Mouse (Mus musculus) midbrain, postnatal 0 days (tissue): ENCODE measurements at regions not wholly inside any gene's neighbourhood (a gene's known extent, or its start where the extent isn't known, plus 50 kb on each side); places are given as distances from the start of the nearest gene placed in this dataset.

Experiments
- ATAC-seq: fragments of 200-750 bp; cut with Nextera tagmentation; 2 replicates; pipeline ENCODE4 v1.8.0; 2017; ENCODE audit warnings: moderate number of reproducible peaks, mild to moderate bottlenecking, moderate TSS enrichment, moderate library complexity; ENCODE audit not compliant: low FRiP score
- DNase-seq: peaks from one replicate; pipeline ENCODE4 v3.0.0-alpha.2; 2015; ENCODE audit warnings: low spot score
- H3K27ac ChIP-seq: fragments of 300-500 bp; sonication (generic); 2 replicates; pipeline ENCODE4 v1.5.1; 2014; ENCODE audit warnings: low read depth, mild to moderate bottlenecking, low read length, mixed read lengths
- H3K27me3 ChIP-seq: fragments of 300-500 bp; sonication (generic); 2 replicates; pipeline ENCODE4 v1.6.1; 2014; ENCODE audit warnings: low read length, control low read depth, mixed read lengths; ENCODE audit not compliant: insufficient read depth
- H3K36me3 ChIP-seq: fragments of 300-500 bp; sonication (generic); 2 replicates; pipeline ENCODE4 v1.6.1; 2014; ENCODE audit warnings: low read length, control low read depth, mixed read lengths; ENCODE audit not compliant: insufficient read depth
- H3K4me1 ChIP-seq: fragments of 300-500 bp; sonication (generic); 2 replicates; pipeline ENCODE4 v1.6.1; 2014; ENCODE audit warnings: mild to moderate bottlenecking, control low read depth, antibody characterized with exemption, low read length, mixed read lengths; ENCODE audit not compliant: insufficient read depth
- H3K4me2 ChIP-seq: fragments of 300-500 bp; sonication (generic); 2 replicates; pipeline ENCODE4 v1.6.1; 2014; ENCODE audit warnings: low read depth, mild to moderate bottlenecking, low read length, mixed read lengths; ENCODE audit not compliant: poor library complexity, severe bottlenecking
- H3K4me3 ChIP-seq: fragments of 300-500 bp; sonication (generic); 2 replicates; pipeline ENCODE4 v1.5.1; 2014; ENCODE audit warnings: low read depth, mild to moderate bottlenecking, low read length, moderate library complexity
- H3K9ac ChIP-seq: fragments of 300-500 bp; sonication (generic); replicated peaks from 2 replicates; pipeline ENCODE4 v1.6.1; 2014; ENCODE audit warnings: mild to moderate bottlenecking, low read length, moderate library complexity, mixed read lengths; ENCODE audit not compliant: poor library complexity, severe bottlenecking
- H3K9me3 ChIP-seq: fragments of 300-500 bp; sonication (generic); 2 replicates; pipeline ENCODE4 v1.6.1; 2016; ENCODE audit warnings: low read length, control low read depth
- CTCF ChIP-seq: IDR thresholded peaks from 2 replicates; pipeline ENCODE4 v1.5.1; 2016; ENCODE audit warnings: antibody characterized with exemption, mild to moderate bottlenecking
- WGBS: fragments of 180-500 bp; shearing (Covaris S2); extraction: QIAGEN DNeasy Blood & Tissue Kit; methylation state at CpG from one replicate; pipeline ENCODE4 v1.1.7; 2014; 5-methylcytosine and 5-hydroxymethylcytosine counted together

DNA sequence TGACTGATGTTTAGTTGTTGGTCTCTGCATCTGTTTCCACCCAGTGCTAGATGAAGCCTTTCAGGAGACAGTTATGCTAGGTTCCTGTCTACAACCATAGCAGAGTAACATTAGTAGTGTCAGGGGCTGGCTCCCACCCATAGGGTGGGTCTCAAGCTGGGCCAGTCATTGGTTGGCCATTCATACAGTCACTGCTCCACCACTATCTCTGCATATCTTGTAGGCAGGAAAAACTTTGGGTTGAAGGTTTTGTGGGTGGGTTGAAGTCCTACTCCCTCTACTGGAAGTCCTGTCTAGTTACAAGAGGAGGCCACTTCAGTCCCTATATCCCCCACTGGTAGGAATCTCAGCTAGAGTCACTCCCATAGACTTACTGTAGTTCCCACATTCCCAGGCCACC is 306.3 kb downstream of the Ankrd50 start:
- Histone ChIP-seq H3K4me1 (no peaks in the 10 kb centered on the region), H3K27me3 (no peaks in the 10 kb centered on the region), H3K9me3 (no peaks in the 10 kb centered on the region), H3K4me2 (no peak overlapping the region), H3K9ac (no peak overlapping the region), H3K4me3 (no peak overlapping the region), H3K27ac (no peak overlapping the region), H3K36me3 (no peaks in the 10 kb centered on the region)
- no peak for DNase-seq
- no peak for TF ChIP-seq CTCF
- ATAC-seq, result no peak

DNA sequence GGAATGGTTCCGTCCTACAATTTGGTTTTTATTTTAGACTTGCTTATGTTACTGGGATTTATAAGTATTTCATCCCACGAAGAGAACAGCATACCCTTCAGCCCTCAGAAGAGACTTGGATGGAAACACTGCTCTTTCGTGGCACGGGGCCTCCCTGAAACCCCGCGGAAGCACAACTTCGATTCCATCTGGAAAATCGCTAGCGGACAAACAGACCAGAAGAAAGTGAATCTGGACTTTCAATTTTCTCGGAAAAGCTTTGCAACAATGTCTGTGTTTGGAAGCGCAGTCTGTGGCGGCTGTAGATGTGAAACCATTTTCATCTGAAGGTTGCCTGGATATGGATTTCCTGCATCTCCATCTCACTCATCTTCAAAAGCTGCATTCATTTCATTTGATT is 308.7 kb downstream of the Ankrd50 start:
- Histone ChIP-seq H3K27ac (no peak overlapping the region), H3K9ac (no peak overlapping the region), H3K36me3 (no peaks in the 10 kb centered on the region), H3K9me3 (no peaks in the 10 kb centered on the region), H3K4me2 (no peak overlapping the region), H3K4me3 (no peak overlapping the region), H3K27me3 (no peaks in the 10 kb centered on the region), H3K4me1 (no peaks in the 10 kb centered on the region)
- DNase-seq, result no peak
- ATAC-seq, result no peak
- WGBS, result 88% methylated on average over 12 of the region's 12 CpGs
- TF ChIP-seq CTCF, result no peak

DNA sequence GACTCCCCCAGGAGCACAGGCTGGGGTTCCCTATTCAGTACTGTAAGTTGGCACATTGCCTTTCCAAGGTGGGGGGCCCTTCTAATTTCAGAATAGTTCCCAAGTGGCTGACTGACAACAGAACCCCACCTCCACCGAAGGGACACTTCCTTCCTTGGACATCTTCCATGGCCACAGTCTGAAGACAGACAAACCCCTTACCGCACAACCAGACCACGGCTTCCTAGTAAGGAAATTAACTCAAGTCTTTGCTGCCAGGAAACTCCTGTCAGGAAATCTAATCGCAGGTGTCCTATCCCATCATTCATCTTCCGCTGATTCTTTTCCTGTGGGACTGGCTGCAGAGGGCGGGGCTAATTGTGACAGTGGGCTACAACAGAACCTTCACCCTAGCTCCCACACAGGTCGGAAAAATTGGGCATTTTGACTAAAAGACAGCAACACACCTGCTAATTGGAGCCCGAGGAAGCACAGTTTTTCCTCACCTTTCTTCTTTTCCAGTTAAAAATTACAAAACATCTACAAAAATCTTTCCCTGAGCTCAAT is 309.8 kb downstream of the Ankrd50 start:
- TF ChIP-seq CTCF, result no peak
- Histone ChIP-seq H3K27ac (no peak overlapping the region), H3K27me3 (no peaks in the 10 kb centered on the region), H3K9me3 (no peaks in the 10 kb centered on the region), H3K4me3 (no peak overlapping the region), H3K9ac (no peak overlapping the region), H3K36me3 (no peaks in the 10 kb centered on the region), H3K4me2 (no peak overlapping the region), H3K4me1 (no peaks in the 10 kb centered on the region)
- WGBS, result 80% methylated on average over 8 of the region's 8 CpGs
- DNase-seq (no peak), ATAC-seq (no peak)

DNA sequence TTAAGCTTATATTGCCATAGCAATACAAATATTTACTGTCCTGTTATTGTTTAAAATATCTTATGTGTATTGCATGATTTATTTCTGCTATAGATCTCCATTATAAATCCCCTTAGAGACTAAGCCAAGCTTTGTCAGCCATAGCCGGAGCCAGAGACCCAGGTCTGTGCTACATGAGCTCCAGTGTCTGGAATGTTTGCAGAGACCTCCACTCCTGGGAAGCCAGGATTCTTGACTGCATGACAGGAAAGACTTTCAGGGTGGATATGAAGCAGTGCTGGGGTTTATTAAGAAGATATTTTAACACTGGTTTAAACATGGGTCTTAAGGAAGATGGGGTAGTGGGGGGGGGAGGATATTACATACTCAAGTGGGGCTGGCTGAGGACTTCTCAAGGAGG is 332.2 kb downstream of the Ankrd50 start:
- H3K4me1 ChIP-seq, result no peaks in the 10 kb centered on the region
- no peak overlapping the region for H3K9ac ChIP-seq
- H3K4me3 ChIP-seq, result no peak overlapping the region
- 74% methylated on average over 1 of the region's 1 CpGs for WGBS
- no peaks in the 10 kb centered on the region for H3K27me3 ChIP-seq
- no peak for ATAC-seq
- no peaks in the 10 kb centered on the region for H3K9me3 ChIP-seq
- DNase-seq, result no peak
- no peak for TF ChIP-seq CTCF
- no peak overlapping the region for H3K4me2 ChIP-seq
- no peaks in the 10 kb centered on the region for H3K36me3 ChIP-seq
- no peak overlapping the region for H3K27ac ChIP-seq

DNA sequence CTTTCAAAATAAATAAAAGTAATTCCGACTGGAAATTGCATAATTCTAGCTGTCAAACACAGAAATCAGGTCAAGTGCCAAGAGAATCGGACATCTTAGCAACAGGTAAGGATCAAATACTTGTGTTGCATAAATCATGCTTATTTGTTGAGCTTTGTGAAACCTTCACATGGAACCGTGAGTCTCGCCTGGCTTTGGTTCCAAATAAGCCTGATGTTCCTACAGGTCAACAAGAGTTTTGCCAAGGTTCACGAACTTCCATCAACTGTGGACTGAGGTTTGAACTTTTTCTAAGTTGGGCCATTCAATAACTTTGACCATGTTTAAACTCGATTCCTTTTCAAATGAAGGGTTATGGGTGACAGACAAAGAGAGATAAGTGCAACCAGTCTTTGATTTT is 332.8 kb downstream of the Ankrd50 start:
- Histone ChIP-seq H3K4me1 (no peaks in the 10 kb centered on the region), H3K4me2 (no peak overlapping the region), H3K27me3 (no peaks in the 10 kb centered on the region), H3K4me3 (no peak overlapping the region), H3K9me3 (no peaks in the 10 kb centered on the region), H3K27ac (no peak overlapping the region), H3K9ac (no peak overlapping the region), H3K36me3 (no peaks in the 10 kb centered on the region)
- ATAC-seq (no peak), DNase-seq (no peak)
- WGBS, result 88% methylated on average over 6 of the region's 6 CpGs
- TF ChIP-seq CTCF, result no peak

DNA sequence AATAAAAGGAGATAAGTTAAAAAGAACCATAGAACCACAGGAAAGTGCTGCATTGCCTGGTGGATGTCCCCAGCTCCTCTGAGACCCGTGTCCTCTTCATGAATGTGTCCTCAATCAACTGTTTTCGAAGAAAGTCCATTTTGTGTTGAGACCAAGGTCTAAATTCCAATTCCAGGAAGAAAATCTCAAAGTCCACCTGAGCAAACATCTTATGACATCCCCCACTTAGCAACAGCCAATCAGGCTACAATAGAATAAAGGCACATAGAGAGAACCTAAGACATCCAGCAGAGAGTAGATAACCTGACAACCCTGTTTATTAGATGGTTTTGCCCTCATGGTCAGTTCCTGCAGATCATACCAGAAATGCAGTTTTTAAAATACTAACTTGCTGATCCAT is 338.0 kb downstream of the Ankrd50 start:
- no peaks in the 10 kb centered on the region for H3K4me1 ChIP-seq
- H3K27me3 ChIP-seq, result no peaks in the 10 kb centered on the region
- no peak overlapping the region for H3K4me2 ChIP-seq
- H3K9ac ChIP-seq, result no peak overlapping the region
- no peaks in the 10 kb centered on the region for H3K36me3 ChIP-seq
- no peaks in the 10 kb centered on the region for H3K9me3 ChIP-seq
- DNase-seq, result no peak
- no peak for ATAC-seq
- no peak overlapping the region for H3K27ac ChIP-seq
- H3K4me3 ChIP-seq, result no peak overlapping the region
- no peak for TF ChIP-seq CTCF
- 89% methylated on average over 2 of the region's 2 CpGs for WGBS
